Mouse (Mus musculus): Measurements from ENCODE around the gene Rps6kl1.
A peak's percentile ranks its signal among the peaks of the same experiment; 100 is the strongest.
"Not testable (repeated sequence)": the region's sequence is repeated elsewhere in the genome, so short reads cannot be mapped to it uniquely, and the experiment has no call there.

The Rps6kl1 gene

DNA sequence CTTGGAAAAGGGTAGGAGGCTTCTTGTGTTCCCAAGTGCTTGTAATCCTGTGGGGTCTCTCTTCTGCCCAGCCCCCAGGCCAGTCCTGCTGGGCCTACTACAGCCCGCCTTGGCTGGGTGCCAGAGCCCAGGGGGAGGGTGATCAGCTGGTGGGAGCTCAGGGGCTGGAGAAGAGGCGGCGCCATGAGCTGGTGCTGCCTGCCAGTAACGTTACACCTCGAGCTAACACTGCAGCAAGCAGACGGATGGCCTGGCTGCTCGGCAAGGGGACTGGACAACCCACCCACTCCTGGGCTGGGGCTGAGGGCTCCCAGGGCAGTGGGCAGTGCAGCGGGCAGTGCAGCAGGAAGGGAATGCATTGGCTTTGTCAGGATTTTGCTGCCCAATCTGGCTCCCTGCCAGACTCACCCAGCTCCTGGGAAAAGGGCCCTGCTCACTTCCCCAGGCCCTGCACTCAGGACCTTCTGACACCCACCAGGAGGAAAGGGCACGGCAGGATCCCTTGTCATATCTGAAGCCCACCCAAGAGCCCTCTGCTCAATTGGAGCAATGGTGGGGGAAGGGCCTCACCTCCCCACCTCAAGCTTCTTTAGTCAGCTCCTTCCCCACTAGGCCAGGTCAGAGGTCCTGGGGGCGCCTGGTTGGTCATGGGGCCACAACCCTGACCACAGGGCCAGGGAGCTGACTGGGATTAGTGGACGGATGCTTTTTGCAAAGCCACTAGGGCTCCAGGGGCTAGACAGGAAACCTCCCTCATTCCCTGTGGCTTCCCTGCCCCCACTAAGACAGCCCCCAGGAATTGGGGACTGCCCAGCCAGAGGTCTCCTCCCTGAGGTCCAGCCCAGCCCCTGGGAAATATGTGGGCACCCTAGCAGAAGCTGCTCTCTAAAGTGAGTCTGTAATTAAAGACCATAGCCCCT lies 25.1 kb upstream of the Rps6kl1 start:
- no peak for DNase-seq (ENCODE audit: low read depth)

DNA sequence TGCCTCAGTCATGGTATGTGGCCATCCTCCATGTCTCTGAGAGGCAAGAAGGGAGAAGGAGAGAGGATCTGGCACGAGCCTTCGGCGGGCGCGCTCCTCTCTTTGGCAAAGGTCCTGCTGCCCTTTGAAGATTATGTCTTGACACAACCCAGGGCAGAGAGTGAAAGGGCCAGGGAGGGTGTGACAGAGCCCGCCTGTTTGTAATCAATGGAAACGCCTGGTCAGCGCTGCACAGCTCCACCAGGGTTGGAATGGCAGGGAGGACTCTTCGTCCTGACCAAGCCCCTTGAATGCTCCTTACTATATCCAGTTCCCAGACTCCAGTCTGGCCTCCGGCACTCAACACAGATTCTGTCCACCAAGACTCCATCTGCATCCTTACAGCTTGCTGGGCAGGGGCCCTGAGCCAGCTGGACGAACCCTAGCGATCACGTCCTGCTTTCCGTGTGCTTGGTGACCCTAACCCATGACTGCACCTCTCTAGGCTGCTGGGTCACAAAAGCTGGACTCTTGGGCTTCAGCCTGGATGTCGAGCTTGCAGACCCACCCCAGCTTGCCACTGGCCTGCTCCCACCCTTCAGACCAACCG lies 24.1 kb upstream of the Rps6kl1 start:
- no peak for DNase-seq (ENCODE audit: low read depth)

DNA sequence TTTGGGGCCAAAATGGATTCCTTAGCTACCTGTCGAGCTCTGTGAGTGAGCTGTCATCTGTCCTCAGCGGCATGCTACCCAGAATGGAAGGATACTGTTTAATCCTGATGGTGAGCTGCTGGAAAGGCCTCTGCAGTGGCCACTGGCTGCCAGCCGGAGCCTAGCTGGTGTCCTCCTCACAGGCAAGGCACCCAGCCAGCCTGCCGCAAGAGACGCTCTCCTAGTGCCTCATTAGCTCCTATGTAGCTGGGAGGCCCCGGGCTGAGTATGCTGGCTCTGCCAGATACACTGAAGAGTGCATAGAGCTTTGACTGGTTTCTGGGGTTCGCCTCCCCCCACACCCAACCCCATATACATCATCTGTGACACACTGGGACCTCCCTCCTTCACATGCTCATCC lies 23.0 kb upstream of the Rps6kl1 start:
- DNase-seq (ENCODE audit: low read depth), result no peak

DNA sequence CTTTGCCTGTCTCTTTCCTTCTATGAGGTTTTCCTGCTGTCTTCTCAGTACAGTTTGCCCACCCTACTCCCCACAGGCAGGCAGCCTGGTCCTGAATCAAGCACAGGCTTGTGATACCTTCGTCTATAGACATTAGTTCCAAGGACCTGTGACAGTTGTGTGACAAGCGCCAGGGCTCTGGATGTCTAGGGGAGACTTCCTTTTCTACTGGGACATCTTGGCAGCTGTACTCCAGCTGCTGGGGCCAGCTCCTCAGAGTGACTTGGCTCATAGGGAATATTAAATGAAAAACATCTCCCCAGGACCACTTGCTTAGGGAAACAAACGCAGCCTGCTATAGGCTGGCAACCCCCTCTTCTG lies 19.9 kb upstream of the Rps6kl1 start:
- no peak for DNase-seq (ENCODE audit: low read depth)

DNA sequence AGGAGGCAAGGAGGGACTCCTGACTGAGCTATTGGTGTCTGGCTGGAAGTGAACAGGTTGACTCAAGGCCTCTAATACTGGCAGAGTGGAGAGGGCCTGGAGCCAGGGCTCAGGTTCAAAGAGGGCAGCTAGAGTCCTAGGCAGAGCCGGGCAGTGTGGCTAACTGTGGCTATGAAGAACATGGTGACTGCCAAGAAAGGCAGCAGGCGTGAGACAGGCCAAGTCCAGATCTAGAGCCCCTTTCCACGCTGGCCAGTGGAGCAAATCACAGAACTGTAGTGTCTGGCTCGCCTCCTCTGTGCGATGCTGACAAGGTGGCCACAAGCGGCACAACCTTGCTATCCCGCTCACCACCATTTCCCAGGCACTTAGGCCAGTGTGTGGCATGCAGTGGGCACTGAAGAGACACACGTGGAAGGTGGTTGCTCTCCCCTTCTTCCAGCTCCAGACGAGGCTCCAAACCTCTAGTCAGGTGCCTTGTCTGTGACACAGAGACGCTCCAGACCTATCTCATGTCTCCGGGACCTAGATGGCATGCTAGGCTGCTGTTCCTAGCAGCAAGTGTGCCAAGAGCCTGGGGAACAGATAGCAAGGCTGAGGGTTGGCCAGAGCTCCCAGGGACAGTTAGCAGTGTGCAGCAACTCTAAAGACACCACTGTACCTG lies 19.4 kb upstream of the Rps6kl1 start:
- DNase-seq (ENCODE audit: low read depth), result no peak

- no peak for DNase-seq (ENCODE audit: low read depth)
These were observed 18.8 kb upstream of the Rps6kl1 start for GRCm38 (mm10) chr12:85169877-85170276.

GRCm38 (mm10) chr12:85169117-85169858 lies 18.2 kb upstream of the Rps6kl1 start:
- DNase-seq (ENCODE audit: low read depth), result peak; percentile 89

DNA sequence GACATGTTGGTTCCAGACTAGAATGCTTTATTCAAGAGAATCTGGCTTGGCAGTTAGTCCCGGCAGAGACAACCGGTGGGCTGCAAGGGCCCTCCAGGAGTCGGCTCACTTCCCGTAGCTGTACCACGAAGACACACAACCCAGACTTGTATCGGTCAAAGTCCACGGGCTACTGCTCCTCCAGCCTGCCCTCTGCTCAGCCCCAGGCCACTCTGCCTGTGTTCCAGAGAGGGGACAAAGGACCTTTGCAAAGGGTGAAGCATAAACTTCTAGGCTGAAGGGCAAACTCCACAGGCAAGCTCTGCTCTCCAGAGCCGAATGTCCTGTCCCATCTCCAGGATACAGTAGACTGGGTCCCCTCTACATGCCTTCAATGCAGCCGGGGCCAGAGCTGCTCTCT lies 15.6 kb upstream of the Rps6kl1 start:
- no peak for DNase-seq (ENCODE audit: low read depth)

DNA sequence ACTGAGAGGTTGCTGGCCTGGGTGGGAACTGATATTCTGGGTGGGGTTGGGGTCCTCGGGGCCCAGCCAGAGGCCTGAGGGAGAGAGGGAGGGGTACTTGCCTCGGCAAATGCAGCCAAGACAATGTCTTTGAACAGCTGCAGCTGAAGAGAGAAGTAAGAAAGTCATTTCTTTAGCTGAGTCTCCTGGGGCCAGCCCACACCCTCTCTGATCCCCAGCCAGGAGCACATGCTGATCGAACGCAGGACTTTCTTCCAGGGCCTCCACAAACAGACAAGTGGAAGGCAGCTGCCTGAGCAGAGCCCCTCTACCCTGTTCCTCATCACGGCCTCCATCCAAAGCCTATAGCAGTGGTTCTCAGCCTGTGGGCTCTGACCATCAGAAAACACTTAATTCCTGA lies 13.9 kb upstream of the Rps6kl1 start:
- no peak for DNase-seq (ENCODE audit: low read depth)

- no peak for DNase-seq (ENCODE audit: low read depth)
These were observed 8.5 kb upstream of the Rps6kl1 start for GRCm38 (mm10) chr12:85159592-85159991.

- DNase-seq (ENCODE audit: low read depth), result no peak
These were observed 7.7 kb upstream of the Rps6kl1 start for GRCm38 (mm10) chr12:85158801-85159200.

DNA sequence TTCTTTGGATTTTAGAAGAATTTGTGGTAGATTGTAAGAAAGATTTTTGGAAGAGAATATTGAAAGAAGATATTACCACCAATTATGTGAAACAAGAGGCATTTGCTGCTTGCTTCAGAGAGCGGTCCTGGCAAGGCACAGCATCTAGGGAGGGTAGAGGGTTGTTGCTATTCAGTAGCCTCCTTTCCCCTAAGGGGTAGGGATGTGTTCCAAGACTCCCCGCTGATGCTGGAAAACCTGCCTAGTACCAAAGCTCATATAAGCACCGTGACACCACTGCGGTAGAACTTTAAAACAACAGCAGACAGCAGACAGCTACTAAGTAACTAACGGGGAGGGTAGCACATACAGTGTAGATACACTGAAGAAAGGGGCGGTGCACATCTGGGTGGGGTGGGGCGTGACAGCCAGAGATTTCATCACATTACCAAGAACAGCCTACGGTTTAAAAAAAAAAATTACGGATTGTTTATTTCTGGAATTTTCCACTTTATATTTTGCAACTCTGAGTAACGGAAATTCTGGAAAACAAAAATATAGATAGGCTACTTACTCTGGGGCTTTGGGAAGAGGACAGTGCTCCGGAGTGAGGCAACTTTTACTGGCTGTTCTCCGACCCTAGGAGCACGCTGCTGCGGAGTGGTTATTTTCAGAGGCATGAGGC lies 6.9 kb upstream of the Rps6kl1 start:
- DNase-seq (ENCODE audit: low read depth), result no peak

- no peak for DNase-seq (ENCODE audit: low read depth)
These were observed 5.3 kb upstream of the Rps6kl1 start for GRCm38 (mm10) chr12:85156324-85156723.

- no peak for DNase-seq (ENCODE audit: low read depth)
These were observed 1.9 kb upstream of the Rps6kl1 start for GRCm38 (mm10) chr12:85153011-85153410.

DNA sequence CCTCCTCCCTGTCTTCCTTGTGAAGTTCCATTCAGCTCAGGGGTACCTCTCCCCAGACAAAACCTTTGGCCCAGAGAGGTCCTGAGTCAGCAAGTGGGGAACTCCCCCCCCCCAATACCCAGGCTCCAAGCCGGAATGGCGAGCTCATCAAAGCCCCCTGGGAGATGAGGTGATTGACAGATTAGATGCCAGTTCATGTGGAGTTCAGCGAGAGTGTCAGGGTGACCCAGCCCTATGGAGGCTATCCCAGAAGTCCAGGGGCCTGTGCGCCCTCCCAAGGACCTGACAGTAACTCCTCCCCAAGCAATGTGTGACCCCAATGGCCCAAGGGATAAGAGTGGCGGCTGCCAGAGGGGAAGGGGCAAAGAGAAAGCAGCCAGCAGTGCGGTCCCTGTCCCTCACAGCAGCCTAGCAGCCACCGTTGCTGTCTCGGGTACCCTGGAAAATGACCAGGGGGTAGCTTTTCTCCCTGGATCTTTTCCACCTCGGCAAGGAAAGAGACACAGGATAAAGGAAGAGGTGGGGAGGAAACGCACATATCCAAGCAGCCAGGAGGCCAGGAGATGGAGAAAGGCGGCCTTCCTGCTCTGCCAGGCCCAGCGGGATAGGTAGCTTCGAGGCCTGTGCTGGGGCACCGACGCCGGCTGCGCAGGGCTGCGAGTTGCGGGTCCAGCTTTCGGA lies 603 bp downstream of the Rps6kl1 start:
- no peak for DNase-seq (ENCODE audit: low read depth)

- no peak for DNase-seq (ENCODE audit: low read depth)
These were observed 4.2 kb downstream of the Rps6kl1 start for GRCm38 (mm10) chr12:85146881-85147280.

GRCm38 (mm10) chr12:85146355-85146754 lies 4.7 kb downstream of the Rps6kl1 start:
- DNase-seq (ENCODE audit: low read depth), result no peak

- DNase-seq (ENCODE audit: low read depth), result no peak
These were observed 5.4 kb downstream of the Rps6kl1 start for GRCm38 (mm10) chr12:85145630-85146029.

GRCm38 (mm10) chr12:85144821-85145220 lies 6.2 kb downstream of the Rps6kl1 start:
- DNase-seq (ENCODE audit: low read depth), result no peak

DNA sequence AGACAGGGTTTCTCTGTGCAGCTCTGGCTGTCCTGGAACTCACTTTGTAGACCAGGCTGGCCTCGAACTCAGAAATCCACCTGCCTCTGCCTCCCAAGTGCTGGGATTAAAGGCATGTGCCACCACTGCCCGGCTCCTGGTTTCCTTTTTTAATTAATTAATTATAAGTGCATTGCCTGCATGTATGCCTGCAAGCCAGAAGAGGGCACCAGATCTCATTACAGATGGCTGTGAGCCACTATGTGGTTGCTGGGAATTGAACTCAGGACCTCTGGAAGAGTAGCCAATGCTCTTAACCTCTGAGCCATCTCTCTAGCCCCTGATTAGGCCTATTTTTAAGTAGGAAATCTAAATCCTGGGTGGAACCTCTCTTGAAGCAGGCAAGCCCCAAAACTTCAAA lies 6.8 kb downstream of the Rps6kl1 start:
- not testable (repeated sequence) for DNase-seq (ENCODE audit: low read depth)

DNA sequence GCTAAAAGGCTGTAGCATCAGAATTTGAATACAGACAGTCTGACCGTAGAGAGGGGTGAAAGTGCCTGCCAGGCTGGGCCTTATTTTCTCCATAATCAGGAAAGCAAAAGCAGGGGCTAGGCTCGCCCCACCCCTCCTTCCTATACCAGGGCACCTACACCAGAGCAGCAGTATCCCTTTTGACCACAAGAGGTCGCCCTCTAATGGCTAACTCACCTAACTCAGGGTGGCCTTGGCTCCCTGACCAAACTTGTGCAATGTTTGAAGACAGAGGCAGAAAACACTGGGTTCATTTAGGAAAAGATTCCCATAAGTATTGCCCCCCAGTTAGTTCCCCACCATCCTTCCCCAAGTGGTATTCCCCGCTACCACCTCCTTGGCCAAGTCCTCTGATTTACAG lies 8.3 kb downstream of the Rps6kl1 start:
- DNase-seq (ENCODE audit: low read depth), result peak; percentile 88

Measured in naive thymus-derived CD4-positive, alpha-beta T cell, adult 2 months (primary cell).